Mouse (Mus musculus) neural tube, embryonic 14.5 days (tissue): ENCODE measurements at regions not wholly inside any gene's neighbourhood (a gene's known extent, or its start where the extent isn't known, plus 50 kb on each side); places are given as distances from the start of the nearest gene placed in this dataset.

Source experiments
- ATAC-seq: fragments of 200-750 bp; cut with Nextera tagmentation; 2 replicates; pipeline ENCODE4 v1.8.0; 2017; ENCODE audit warnings: low read depth, mild to moderate bottlenecking, moderate TSS enrichment, moderate library complexity
- H3K27ac ChIP-seq: fragments of 300-500 bp; sonication (generic); 2 replicates; pipeline ENCODE4 v1.5.1; 2014; ENCODE audit warnings: low read depth, mild to moderate bottlenecking, control low read depth, low read length, moderate library complexity, mixed read lengths
- H3K27me3 ChIP-seq: fragments of 300-500 bp; sonication (generic); 2 replicates; pipeline ENCODE4 v1.6.1; 2014; ENCODE audit warnings: low read length; ENCODE audit not compliant: control insufficient read depth, insufficient read depth
- H3K36me3 ChIP-seq: fragments of 300-500 bp; sonication (generic); 2 replicates; pipeline ENCODE4 v1.6.1; 2014; ENCODE audit warnings: low read length, mixed read lengths; ENCODE audit not compliant: control insufficient read depth, insufficient read depth
- H3K4me1 ChIP-seq: fragments of 300-500 bp; sonication (generic); 2 replicates; pipeline ENCODE4 v1.6.1; 2014; ENCODE audit warnings: low read length; ENCODE audit not compliant: control insufficient read depth, insufficient read depth
- H3K4me2 ChIP-seq: fragments of 300-500 bp; sonication (generic); 2 replicates; pipeline ENCODE4 v1.6.1; 2014; ENCODE audit warnings: mild to moderate bottlenecking, low read depth, low read length, control low read depth
- H3K4me3 ChIP-seq: fragments of 300-500 bp; sonication (generic); 2 replicates; pipeline ENCODE4 v1.5.1; 2014; ENCODE audit warnings: low read depth, low read length, control low read depth, mixed read lengths
- H3K9ac ChIP-seq: fragments of 300-500 bp; sonication (generic); replicated peaks from 2 replicates; pipeline ENCODE4 v1.6.1; 2014; ENCODE audit warnings: low read depth, mild to moderate bottlenecking, control low read depth, low read length, mixed read lengths
- H3K9me3 ChIP-seq: fragments of 300-500 bp; sonication (generic); 2 replicates; pipeline ENCODE4 v1.6.1; 2016; ENCODE audit warnings: low read length; ENCODE audit not compliant: control insufficient read depth
- WGBS: fragments of 180-500 bp; shearing (Covaris S2); extraction: QIAGEN DNeasy Blood & Tissue Kit; methylation state at CpG from one replicate; pipeline ENCODE4 v1.1.7; 2014; 5-methylcytosine and 5-hydroxymethylcytosine counted together

GRCm38 (mm10) chr1:186354742-186355141 is 237.6 kb upstream of the Lyplal1 start:
- WGBS, result 52% methylated on average over 6 of the region's 6 CpGs
- Histone ChIP-seq H3K9me3 (no peaks in the 10 kb centered on the region), H3K27me3 (no peaks in the 10 kb centered on the region), H3K27ac (no peak overlapping the region), H3K9ac (no peak overlapping the region), H3K4me1 (no peaks in the 10 kb centered on the region), H3K36me3 (no peaks in the 10 kb centered on the region), H3K4me3 (no peak overlapping the region), H3K4me2 (no peak overlapping the region)
- ATAC-seq, result no peak

- Histone ChIP-seq H3K9ac (no peak overlapping the region), H3K4me2 (no peak overlapping the region), H3K36me3 (no peaks in the 10 kb centered on the region), H3K4me3 (no peak overlapping the region), H3K9me3 (no peaks in the 10 kb centered on the region), H3K27ac (no peak overlapping the region), H3K27me3 (no peaks in the 10 kb centered on the region), H3K4me1 (no peaks in the 10 kb centered on the region)
- no peak for ATAC-seq
These were observed 237.0 kb upstream of the Lyplal1 start for GRCm38 (mm10) chr1:186354072-186354471.

- no peak overlapping the region for H3K4me2 ChIP-seq
- H3K36me3 ChIP-seq, result no peaks in the 10 kb centered on the region
- WGBS, result 84% methylated on average over 4 of the region's 4 CpGs
- no peak overlapping the region for H3K9ac ChIP-seq
- no peak overlapping the region for H3K27ac ChIP-seq
- H3K4me3 ChIP-seq, result no peak overlapping the region
- ATAC-seq, result no peak
- no peaks in the 10 kb centered on the region for H3K4me1 ChIP-seq
- H3K27me3 ChIP-seq, result no peaks in the 10 kb centered on the region
- no peaks in the 10 kb centered on the region for H3K9me3 ChIP-seq
These were observed 233.3 kb upstream of the Lyplal1 start for GRCm38 (mm10) chr1:186350381-186350780.

GRCm38 (mm10) chr1:186349966-186350365 is 232.9 kb upstream of the Lyplal1 start:
- no peak overlapping the region for H3K4me3 ChIP-seq
- H3K27ac ChIP-seq, result no peak overlapping the region
- no peak overlapping the region for H3K9ac ChIP-seq
- no peaks in the 10 kb centered on the region for H3K36me3 ChIP-seq
- WGBS, result 85% methylated on average over 2 of the region's 2 CpGs
- no peak overlapping the region for H3K4me2 ChIP-seq
- no peaks in the 10 kb centered on the region for H3K9me3 ChIP-seq
- H3K27me3 ChIP-seq, result no peaks in the 10 kb centered on the region
- H3K4me1 ChIP-seq, result no peaks in the 10 kb centered on the region
- ATAC-seq, result no peak

- Histone ChIP-seq H3K4me1 (no peaks in the 10 kb centered on the region), H3K4me2 (no peak overlapping the region), H3K9me3 (no peaks in the 10 kb centered on the region), H3K27me3 (no peaks in the 10 kb centered on the region), H3K9ac (no peak overlapping the region), H3K4me3 (no peak overlapping the region), H3K27ac (no peak overlapping the region), H3K36me3 (no peaks in the 10 kb centered on the region)
- no peak for ATAC-seq
- WGBS, result 83% methylated on average over 14 of the region's 14 CpGs
These were observed 230.5 kb upstream of the Lyplal1 start for GRCm38 (mm10) chr1:186347413-186348147.

GRCm38 (mm10) chr1:186345449-186345848 is 228.3 kb upstream of the Lyplal1 start:
- no peaks in the 10 kb centered on the region for H3K4me1 ChIP-seq
- no peak overlapping the region for H3K4me2 ChIP-seq
- no peaks in the 10 kb centered on the region for H3K9me3 ChIP-seq
- 92% methylated on average over 6 of the region's 6 CpGs for WGBS
- H3K27ac ChIP-seq, result no peak overlapping the region
- H3K9ac ChIP-seq, result no peak overlapping the region
- H3K27me3 ChIP-seq, result no peaks in the 10 kb centered on the region
- H3K4me3 ChIP-seq, result no peak overlapping the region
- ATAC-seq, result no peak
- H3K36me3 ChIP-seq, result no peaks in the 10 kb centered on the region

GRCm38 (mm10) chr1:186342931-186343506 is 225.9 kb upstream of the Lyplal1 start:
- Histone ChIP-seq H3K27me3 (no peaks in the 10 kb centered on the region), H3K4me1 (no peaks in the 10 kb centered on the region), H3K36me3 (no peaks in the 10 kb centered on the region), H3K9ac (no peak overlapping the region), H3K9me3 (no peaks in the 10 kb centered on the region), H3K4me3 (no peak overlapping the region), H3K4me2 (no peak overlapping the region), H3K27ac (no peak overlapping the region)
- no peak for ATAC-seq
- WGBS, result 51% methylated on average over 2 of the region's 2 CpGs

GRCm38 (mm10) chr1:186342391-186342790 is 225.3 kb upstream of the Lyplal1 start:
- no peaks in the 10 kb centered on the region for H3K36me3 ChIP-seq
- H3K9me3 ChIP-seq, result no peaks in the 10 kb centered on the region
- no peak overlapping the region for H3K27ac ChIP-seq
- 82% methylated on average over 1 of the region's 1 CpGs for WGBS
- no peak overlapping the region for H3K4me2 ChIP-seq
- no peaks in the 10 kb centered on the region for H3K27me3 ChIP-seq
- no peaks in the 10 kb centered on the region for H3K4me1 ChIP-seq
- no peak overlapping the region for H3K9ac ChIP-seq
- no peak overlapping the region for H3K4me3 ChIP-seq
- no peak for ATAC-seq

GRCm38 (mm10) chr1:186341878-186342277 is 224.8 kb upstream of the Lyplal1 start:
- no peak overlapping the region for H3K4me2 ChIP-seq
- WGBS, result 55% methylated on average over 3 of the region's 3 CpGs
- H3K9me3 ChIP-seq, result no peaks in the 10 kb centered on the region
- H3K36me3 ChIP-seq, result no peaks in the 10 kb centered on the region
- no peak for ATAC-seq
- H3K9ac ChIP-seq, result no peak overlapping the region
- H3K4me3 ChIP-seq, result no peak overlapping the region
- no peaks in the 10 kb centered on the region for H3K4me1 ChIP-seq
- H3K27me3 ChIP-seq, result no peaks in the 10 kb centered on the region
- no peak overlapping the region for H3K27ac ChIP-seq
